Mouse (Mus musculus) fibroblast of lung, adult 2 months (primary cell): ENCODE measurements around the gene Trak1.
A peak's percentile ranks its signal among the peaks of the same experiment; 100 is the strongest.

Experiments
- DNase-seq: peaks from one replicate; pipeline ENCODE4 v3.0.0-alpha.2; 2011; ENCODE audit warnings: low read depth

The Trak1 gene

DNA sequence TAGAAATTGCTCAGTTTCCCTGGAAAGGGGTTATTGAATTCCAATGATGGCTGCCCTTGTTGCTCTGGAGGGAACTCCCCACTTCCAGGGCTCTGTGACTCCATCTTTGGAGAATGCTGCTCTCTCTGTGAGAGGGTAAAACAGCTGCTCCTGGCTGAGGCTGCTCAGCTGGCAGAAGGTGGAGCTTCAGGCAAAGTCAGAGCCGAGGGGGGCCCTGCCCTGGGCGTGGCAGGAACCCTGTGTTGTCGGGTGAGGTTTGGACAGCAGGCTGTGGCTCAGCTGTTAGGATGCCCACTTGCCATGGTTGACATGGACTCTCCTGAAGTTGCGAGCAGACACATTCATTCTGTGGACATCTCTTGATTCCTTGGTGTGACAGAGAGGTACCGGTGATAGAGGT, 49.3 kb downstream of the Trak1 start:
- no peak for DNase-seq

DNA sequence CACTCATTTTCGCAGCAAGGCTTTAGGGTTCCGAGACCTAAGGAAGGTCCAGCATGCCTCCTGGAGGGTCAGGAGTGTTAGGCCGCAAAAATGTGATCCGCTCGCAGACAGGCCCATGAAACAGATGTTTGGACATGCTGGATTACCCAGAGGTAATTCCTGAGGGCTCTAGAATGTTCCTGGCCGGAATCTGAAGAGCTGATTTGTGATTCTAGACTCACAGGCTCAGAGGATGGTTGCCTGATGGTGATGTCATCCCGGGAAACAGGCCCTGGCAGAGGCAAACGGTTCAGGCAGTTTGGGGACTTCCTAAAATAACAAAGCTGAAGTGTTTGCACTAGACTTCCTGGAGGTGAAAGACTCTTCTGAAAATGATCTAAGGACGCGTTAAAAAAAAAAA, 50.7 kb downstream of the Trak1 start:
- DNase-seq = peak; percentile 69

DNA sequence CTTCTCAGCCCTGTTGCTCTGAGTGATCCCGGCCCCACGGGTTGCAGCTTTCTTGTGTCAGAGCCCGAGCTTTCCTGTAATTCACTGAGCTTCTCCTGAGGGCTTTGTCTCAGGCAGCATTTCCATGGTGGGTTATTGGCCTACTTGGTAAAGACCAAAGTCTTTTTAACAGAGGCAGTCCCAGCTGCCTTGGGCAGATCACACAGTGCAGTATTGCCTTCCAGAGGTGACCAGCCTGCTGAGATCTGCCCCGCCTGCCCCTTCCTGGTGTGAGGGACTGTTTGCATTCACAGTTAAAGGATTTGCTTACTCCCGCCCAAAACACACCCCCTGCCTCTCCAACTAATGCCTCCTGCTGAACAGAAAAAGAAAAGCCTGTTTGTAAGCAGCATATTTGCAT, 51.2 kb downstream of the Trak1 start:
- DNase-seq = no peak

DNA sequence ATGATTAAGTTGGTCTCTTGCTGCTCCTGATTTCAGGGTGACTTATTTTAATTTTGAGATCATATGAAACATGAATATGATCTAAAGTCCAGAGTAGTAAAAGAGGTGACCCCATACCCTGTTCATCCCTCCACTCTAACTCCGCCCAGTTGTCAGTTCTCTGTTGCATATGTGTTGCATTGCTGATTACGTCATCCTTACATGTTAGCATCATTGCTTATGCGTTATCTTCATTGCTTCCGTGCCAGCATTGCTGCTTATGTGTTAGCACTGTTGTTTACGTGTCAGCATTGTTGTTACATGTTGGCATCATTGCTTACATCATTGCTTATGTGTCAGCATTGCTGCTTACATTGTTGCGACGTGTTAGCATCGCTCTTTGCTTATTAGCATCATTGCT, 51.8 kb downstream of the Trak1 start:
- no peak for DNase-seq

DNA sequence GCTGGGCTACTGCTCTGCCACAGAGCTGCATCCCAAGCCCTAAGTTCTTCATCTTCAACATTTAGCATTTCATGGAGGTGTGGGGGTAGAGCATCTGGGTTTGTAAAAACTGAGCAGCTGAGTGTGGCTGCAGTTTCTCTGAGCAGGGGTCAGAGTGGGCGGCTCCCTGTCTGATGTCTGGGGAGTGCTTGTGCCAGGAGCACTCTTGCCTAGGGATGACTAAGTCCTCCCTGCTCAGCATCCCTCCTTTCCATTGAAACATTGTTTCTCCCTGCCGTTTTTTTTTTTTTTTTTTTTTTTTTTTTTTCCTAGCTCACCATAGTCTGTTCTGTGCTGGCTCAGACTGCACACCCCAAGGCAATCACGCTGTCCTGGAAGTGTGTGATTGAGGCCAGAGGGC, 53.3 kb downstream of the Trak1 start:
- peak; percentile 56 for DNase-seq

DNA sequence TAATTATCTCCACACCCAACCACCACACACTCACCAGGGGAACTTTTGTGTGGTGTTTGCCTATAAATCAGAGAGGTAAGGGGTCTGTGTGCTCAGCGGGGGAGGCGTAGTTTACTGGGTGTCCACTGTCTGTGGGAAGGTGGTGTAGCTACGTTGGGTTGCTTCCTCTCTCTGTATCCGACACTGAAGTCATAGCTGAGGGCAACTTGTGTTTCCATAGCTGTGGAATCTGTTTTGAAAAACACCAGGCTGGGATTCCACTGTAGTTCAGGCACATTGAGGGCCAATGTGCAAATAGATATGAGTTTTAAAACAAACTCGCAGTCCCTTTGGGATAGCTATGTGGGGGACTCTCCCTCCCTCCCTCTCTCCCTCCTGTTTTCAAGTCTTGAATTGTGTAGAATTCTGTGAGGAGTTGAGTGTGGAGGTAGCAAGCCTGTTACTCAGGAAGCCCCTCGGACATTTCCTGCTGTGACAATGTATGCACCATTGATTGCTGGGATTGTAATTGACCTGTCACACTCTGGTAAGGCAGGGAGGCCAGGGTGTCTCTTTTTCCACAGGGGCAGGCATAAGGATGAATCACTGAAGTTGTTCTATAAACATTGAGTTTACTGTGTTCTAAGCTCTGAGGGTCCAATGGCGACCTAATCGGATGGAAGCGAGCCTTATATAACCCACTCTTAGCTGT, 54.2 kb downstream of the Trak1 start:
- DNase-seq = no peak

DNA sequence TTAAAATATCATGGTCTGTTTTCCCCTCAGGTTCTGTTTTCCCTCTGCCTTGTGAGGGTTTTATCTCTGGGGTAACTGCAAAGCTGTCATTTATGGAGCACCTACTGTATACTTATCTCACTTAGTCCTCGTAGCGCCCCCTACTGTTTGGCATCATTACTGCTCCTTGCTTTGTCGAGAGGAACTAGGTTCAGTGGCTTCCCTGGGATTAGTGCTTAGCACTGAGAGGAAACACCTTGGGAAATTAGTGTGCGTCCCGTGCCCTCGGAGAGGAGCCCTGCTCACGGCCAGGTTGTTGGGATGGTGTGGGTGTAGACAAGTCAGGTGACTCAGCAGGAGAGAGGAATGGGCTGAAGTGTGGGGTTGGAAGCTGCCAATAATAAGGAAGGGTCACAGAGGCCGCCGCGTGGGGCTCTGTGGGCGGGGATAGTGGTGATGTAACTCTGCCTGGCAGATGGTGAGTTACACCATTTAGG, 54.9 kb downstream of the Trak1 start:
- DNase-seq = peak; percentile 64

DNA sequence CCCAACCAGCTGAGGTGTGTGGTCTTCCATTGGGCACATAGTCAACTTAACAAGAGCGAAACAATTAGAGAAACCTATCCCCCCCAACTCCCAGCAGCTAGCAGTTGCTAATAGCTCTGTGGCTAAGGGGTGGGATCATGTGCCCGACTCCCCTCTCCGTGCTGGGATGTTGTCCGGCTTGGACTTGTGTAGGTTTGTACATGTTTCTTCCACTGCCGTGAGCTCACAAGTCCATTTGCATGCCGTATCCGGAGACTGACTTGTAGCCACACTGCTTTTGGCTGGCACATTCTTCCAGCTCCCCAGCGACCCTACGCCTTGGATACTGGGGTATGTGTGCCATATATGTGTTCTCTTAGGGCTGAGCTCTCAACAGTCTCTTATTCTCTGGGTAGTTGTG, 55.4 kb downstream of the Trak1 start:
- DNase-seq = no peak

DNA sequence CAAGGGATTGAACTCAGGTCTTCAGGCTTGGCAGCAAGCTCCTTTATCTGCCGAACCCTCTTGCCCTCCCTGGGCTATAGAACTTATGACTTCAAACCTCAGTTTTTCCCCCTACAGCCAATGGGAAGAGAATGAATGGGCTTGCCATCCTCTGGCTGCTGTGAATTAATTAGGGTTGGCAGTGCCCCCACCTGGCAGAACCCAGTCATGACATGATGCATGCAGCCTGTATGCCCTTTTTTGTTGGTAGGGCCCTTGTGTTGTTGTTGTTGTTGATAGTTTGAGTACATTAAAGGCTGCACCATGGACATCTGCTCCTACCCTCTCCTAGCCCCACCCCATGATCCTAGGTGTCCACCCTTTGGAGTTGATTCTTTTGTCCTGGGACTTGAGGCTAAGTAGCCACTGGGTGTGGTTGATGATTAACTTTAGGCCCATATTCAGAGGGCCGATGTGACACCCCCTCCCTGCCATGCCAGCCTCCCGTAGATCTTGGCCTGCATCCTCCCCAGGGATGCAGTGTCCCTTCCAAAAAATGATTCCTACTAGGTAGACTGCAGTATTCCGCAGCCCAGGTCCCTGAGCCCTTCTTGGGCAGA, 57.6 kb downstream of the Trak1 start:
- DNase-seq = no peak

DNA sequence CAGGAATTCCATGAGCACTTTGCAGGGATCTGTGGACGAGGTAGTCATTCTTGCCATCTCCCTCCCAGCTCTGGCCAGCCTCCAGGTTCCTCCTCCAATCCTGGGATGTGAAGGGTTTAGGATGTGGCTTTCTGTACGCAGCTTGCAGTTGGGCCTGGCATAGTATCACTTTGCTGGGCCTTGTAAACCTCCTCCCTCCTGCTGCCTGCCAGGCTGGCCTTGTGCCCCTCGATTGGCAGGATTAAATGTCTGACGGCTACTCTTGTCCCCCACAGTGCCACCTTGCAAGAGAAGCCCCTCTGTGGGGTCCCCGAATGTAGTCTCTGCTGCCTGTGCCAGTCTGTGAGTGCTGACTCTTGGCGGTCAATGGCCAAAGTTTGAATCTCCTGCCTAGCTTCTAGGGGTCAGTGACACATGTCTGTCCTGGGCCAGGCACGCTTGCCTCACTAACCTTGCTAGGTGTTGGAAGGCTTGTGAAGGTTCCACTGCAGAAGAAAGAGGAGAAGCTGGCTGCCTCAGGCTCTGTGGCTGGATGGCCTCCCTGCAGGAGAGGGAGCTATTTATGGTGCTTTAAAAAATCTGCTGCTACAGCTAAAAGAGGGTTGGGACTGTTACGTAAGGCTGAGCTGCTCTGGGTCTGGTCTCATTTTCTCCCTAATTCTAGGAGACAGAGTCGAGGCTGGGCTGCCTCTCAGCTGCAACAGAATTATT, 58.3 kb downstream of the Trak1 start:
- peak; percentile 60 for DNase-seq

DNA sequence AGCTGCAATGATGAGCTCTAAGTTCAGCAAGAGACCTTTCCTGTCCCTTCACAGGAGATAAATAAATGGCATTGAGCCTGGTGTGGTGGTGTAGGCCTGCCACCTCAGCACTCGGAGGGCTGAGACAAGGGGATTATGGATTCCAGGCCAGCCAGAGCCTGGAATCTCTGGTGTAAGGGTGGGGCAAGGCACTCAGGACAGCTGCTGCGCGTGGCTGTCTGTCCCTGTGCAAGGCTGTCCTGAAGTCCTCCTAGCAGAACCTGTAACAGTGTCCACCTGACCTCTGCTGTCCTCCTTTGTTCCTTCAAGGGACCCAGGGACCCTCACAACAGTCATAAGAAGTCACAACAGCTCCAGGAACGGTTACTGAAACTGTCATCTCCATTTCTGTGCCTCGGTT, 59.8 kb downstream of the Trak1 start:
- DNase-seq = no peak

DNA sequence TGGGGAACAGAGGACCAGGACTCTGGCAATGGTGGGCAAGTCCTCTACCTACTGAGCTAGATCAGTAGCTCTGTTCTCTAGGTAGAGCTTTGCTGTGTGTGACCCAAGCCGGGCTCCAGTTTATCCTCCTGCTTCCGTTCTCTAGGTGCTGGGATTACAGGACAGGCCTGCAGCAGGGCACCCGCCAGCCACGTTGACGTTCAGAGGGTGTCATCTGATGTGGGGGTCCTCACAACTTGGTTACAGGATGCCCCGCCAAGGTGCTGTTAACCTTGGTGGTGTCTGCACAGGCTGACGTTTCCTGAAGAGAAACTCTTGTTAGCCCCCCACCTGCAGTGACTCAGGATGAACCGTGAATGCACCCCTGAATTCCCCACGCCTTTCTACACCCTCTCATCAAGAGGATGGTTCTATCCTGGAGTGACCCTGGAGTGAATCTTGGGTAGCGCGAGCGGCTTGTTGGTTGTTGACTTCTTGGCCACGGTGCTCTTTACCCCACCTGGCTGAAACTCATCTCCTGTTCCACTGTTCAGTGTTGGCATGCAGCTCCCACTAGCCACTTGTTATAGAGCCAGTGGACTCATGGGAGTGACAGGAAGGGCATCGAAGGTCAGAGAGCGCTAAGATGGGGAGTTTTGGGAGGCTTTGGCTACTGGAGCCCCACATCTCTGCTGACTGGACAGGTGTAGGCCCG, 60.4 kb downstream of the Trak1 start:
- DNase-seq = no peak

DNA sequence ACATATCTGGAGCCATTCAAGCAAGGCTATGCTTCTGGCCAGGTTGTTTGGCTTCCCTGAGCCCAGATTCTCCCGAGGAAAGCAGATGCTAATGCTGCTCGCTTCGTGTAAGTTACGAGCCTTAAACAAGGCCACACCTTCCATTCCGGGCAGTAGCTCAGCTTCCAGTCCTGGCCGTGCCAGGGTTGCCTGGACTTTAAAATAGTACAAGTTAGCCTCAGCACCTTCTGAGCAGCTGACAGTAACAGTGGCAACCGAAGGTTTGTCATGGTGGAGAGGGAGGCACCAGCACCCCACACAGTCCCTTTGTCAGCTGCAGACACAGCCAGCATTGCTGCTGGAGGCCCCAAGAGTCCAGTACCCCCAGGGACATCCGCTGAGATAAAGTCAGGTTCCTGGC, 61.1 kb downstream of the Trak1 start:
- DNase-seq = no peak

DNA sequence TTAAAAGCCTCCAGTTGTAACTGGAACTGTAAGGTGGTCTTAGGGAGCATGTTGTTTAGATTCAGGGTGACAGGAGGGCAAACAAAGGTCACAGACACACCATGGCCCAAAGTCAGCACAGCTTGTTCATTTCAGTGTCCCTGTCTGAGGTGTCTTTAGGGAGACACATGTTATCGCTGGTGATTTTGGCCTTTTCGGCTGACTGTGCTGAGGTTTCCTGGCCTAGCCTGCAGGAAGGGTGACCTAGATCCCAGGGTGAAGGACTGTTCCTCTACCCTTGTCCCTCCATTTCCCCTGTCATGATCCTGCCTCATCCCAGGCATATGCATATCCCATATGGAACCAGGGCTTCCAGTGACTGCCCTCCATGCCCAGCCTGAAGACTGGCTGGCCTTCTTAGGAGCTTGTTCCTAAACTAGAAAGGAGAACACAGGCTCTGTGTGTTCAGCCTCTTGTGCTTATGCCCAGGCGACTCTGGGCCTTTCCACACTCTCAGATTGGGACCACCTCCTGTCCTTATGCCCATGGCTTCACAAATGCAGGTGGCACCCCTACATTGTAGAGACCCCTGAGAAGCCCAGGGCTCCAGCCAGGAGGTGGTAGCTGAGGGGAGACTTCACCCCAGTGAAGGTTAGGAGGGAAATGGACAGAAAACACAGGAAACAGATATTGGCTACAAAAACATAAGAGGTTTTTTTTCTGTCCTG, 62.1 kb downstream of the Trak1 start:
- DNase-seq = no peak

DNA sequence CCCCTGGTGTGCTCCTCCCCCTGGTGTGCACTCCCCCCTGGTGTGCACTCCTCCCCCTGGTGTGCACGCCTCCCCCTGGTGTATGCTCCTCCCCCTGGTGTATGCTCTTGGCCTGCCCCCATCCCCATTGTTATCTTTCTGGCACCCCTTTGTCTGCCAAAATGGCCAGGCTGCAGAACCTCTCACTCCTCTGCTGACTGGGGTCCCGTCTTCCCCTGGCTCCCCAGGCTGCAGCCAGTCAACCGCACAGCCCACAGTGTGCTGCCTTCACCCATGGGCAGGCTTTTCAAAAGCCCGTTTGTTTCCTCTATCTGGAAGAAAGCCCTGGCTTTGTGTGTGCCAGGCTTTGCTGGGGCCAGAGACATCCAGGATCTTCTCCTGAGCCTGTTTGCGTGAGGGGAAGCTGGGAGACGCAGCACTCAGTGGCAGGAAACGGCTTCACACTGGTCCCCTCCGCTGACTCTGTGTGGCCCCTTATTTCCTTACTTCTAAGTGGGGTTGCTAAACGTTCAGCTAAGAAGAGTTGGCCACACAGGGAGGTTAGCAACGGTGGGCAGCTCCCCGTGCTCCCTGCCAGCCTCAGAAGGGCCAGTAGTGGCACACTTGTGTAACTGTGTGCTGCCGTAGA, 63.1 kb downstream of the Trak1 start:
- DNase-seq = no peak

DNA sequence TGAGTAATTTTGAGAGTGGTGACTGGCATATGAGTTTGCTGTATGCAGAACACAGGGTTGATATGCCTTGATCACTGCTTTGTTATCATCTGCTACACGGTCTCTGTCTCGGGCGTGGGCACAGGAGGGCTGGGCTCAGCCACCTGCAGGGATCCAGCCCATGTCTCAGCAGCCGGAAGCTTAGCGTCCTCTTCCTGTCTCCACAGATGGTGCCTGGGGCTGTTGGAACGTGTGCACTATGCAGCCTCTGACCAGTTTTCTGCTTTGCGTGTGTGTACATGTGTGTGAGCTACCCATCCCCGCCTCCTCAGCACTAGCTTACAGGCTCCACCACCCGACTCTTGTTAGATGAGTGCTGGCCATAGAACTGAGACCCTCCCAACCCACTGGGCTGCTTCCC, 63.7 kb downstream of the Trak1 start:
- no peak for DNase-seq

DNA sequence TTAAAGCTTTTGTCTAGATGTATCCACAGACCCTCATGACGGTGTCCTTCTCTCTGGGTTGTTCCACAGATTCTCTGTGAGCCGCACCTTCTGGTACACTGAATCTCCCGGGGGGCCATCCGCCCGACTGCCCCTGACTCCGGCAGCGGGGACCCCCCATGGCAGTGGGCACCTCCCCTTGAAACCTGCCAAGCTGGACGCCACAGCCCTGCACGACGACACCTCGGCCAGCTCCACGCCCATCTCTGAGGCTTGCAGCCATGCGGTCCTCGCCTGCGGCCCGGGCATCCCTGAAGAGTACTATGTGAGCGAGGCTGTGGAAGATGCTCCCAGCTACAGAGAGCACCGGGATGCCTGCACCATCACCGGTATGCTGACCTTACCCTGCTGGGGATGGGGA, 66.6 kb downstream of the Trak1 start:
- DNase-seq = no peak

DNA sequence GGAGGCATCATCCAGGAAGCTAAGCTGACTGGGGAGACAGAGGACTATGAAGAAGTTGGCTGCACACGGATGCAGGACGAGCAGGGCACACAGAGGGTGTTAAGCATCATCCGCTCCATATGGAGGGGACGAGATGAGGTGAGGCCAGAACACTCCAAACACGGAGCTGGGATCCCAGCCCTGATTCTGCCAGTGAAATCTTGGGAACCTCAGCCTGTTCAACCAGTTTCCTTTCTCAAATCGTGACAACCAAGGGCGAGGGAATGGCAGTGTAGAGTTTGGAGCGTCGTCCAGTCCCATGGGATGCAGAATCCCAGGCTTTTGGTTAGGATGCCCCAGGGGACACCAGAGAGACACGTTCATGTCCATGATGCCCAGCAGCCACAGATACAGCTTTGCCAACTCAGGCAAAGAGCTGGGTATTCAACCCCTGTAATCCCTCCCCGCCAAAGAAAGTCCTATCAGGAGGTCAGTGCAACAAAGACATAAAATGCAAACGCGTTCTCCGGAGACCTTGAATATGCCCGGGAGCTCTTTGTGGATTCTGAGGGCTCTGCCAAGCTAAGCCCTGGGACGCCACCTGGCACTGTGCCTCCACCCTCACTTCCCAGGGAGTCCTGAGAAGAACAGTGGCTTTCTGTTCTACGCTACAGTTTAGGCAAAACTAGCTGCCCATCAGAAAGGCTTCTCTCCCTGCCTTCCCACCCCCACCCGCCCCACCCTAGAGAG, 69.0 kb downstream of the Trak1 start:
- DNase-seq = peak; percentile 80

DNA sequence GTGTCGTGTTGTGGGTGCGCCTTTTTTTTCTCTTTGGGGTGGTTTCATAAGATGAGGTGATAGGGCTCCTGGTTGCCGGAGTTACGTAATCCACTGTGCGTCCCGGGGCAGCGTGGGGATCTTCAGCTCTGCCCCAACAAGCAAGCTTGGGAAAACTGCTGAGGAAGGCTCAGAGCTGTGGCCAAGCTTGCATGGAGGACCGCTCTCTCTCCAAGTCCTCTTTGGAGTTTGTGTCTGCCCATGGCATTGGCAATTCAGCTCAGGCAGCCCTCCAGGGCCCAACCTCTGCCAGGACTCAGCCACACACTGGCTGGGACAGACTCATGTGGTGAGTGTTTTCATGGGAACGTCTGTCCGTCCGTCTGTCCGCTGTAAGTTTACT, 69.6 kb downstream of the Trak1 start:
- peak; percentile 93 for DNase-seq

DNA sequence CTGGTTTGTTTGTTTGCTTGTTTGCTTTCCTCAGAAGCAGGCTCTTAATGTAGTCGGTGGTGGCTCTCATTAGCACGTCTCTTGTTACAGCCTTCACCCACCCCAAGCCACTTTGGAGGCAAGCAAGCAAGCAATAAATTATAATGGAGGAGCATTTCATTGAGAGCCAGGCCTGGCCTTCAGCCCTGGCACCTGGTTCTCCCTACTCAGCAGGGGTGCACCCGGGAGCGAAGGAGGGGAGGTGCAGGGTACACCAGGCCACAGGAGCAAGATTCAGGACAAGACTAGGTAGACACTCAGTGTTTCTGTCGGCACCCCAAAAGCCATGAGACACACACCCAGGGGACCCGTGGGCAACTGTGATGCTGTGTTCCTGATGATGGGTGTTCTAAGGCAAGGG, 72.3 kb downstream of the Trak1 start:
- no peak for DNase-seq

DNA sequence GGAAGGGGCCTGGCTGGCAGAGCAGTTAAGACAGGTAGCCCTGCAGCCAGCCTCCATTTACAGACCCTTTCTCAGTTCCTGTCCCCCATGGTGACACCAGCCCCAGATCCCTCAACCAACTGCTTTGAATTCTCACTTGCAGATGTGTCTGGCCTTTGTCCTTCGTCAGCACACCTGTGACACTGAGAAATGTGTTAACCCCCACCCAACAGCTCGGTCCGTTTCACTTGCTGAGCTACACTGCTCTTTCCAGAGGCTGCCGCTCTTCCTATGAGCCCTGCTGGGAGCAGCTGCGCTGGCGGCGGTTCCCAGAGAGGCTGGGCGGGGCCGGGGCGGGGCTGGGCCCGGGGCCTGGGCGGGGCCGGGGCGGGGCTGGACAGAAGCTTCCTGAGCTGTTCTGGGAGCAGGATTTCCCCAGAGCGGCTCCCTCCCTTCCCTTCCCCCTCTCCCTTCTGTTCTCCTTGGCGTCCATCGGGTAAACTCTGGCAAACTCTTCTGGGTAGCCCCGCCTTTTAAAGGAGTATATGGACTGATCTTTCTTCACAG, 74.1 kb downstream of the Trak1 start:
- peak; percentile 79 for DNase-seq
